Comparison of ENCODE assay signal across 14 mouse cellular contexts in genomic region chr1:120267631-120268030, GRCm38 (mm10).
"Had no signal": no experiment of that assay in that cellular context is flagged by ENCODE, and none has a peak within 500 bp of the region (broad histone marks: within the 10 kb centered on the region; RNA-seq: fewer than 3 reads in every experiment).

No protein-coding gene starts in this region.

- ATAC-seq: lung, postnatal 0 days; midbrain, embryonic 15.5 days had no signal

- H3K36me3 ChIP-seq: limb, embryonic 10.5 days; midbrain, embryonic 15.5 days; neural tube, embryonic 12.5 days; stomach, embryonic 15.5 days had no signal

- H3K9ac ChIP-seq: midbrain, embryonic 15.5 days; neural tube, embryonic 12.5 days; stomach, embryonic 15.5 days had no signal

- H3K9me3 ChIP-seq: limb, embryonic 10.5 days; midbrain, embryonic 15.5 days; neural tube, embryonic 12.5 days; stomach, embryonic 15.5 days had no signal

- H3K27ac ChIP-seq: left cerebral cortex, adult 2 months; limb, embryonic 10.5 days; midbrain, embryonic 15.5 days; neural tube, embryonic 12.5 days; stomach, embryonic 15.5 days had no signal

- H3K27me3 ChIP-seq: stomach, embryonic 15.5 days had no signal

- H3K4me3 ChIP-seq: left cerebral cortex, adult 2 months; limb, embryonic 10.5 days; midbrain, embryonic 15.5 days; neural tube, embryonic 12.5 days; stomach, embryonic 15.5 days had no signal

- DNase-seq: kidney, adult 18-20 months; kidney, postnatal 14 days; lung, adult 2 months; lung, postnatal 36 days; right cerebral cortex, postnatal 14 days; thymus, adult 2 months; thymus, postnatal 25 days had no signal

- H3K4me2 ChIP-seq: midbrain, embryonic 11.5 days; midbrain, embryonic 15.5 days; neural tube, embryonic 12.5 days; stomach, embryonic 15.5 days had no signal
